Comparison of ENCODE assay signal across 8 mouse cellular contexts in genomic region chr9:60172459-60173060, GRCm38 (mm10).
DNase-seq lines count a peak whose midpoint lies in the region; ATAC-seq lines count a peak whose summit lies in the region.
"Not testable (repeated sequence)": the region's sequence is repeated elsewhere in the genome, so short reads cannot be mapped to it uniquely, and the experiment has no call there.

No protein-coding gene starts in this region.

- H3K9me3 ChIP-seq in embryonic facial prominence, embryonic 15.5 days (replicated peaks); limb, embryonic 15.5 days: not testable (repeated sequence)

- H3K36me3 ChIP-seq in embryonic facial prominence, embryonic 15.5 days; limb, embryonic 15.5 days: not testable (repeated sequence)

- H3K27me3 ChIP-seq in embryonic facial prominence, embryonic 15.5 days; limb, embryonic 15.5 days: not testable (repeated sequence)

- not testable (repeated sequence) for H3K9ac ChIP-seq in embryonic facial prominence, embryonic 15.5 days; limb, embryonic 15.5 days

- H3K27ac ChIP-seq in embryonic facial prominence, embryonic 15.5 days (replicated peaks): 0 out of 2 replicates have a peak overlapping the region, but pooled peaks have one; percentile 1
- H3K27ac ChIP-seq in limb, embryonic 15.5 days: peak overlapping the region; percentile 14; the same call in 1 of the 2 replicates

- not testable (repeated sequence) for H3K4me2 ChIP-seq in embryonic facial prominence, embryonic 15.5 days (replicated peaks); limb, embryonic 15.5 days

- H3K4me1 ChIP-seq in embryonic facial prominence, embryonic 15.5 days; limb, embryonic 15.5 days: not testable (repeated sequence)

- not testable (repeated sequence) for H3K4me3 ChIP-seq in embryonic facial prominence, embryonic 15.5 days (replicated peaks); limb, embryonic 15.5 days

- WGBS in embryonic facial prominence, embryonic 15.5 days: 43% methylated on average over 9 of the region's 9 CpGs
- 24% methylated on average over 9 of the region's 9 CpGs for WGBS in limb, embryonic 15.5 days

- ATAC-seq in embryonic facial prominence, embryonic 15.5 days (ENCODE audit: insufficient number of reproducible peaks, low FRiP score, low TSS enrichment, low read depth); limb, embryonic 15.5 days (ENCODE audit: insufficient number of reproducible peaks, low FRiP score, low TSS enrichment, low read depth): not testable (repeated sequence)

- DNase-seq in adrenal gland, adult (ENCODE audit: inconsistent age in 2 of 2, low spot score in 1 of 2): peak; percentile 17 to 53
- DNase-seq in cerebellum, adult 9-10 months: peak; percentile 15
- DNase-seq in frontal cortex, postnatal 36 days (ENCODE audit: low spot score in 2 of 2): peak; percentile 6 to 19
- peak; percentile 42 for DNase-seq in kidney, postnatal 14 days
- peak; percentile 55 to 61 for DNase-seq in layer of hippocampus, postnatal 36 days
- peak; percentile 51 to 73 for DNase-seq in right cerebral cortex, postnatal 10 days (ENCODE audit: low spot score in 2 of 2)
